Mouse (Mus musculus): ENCODE data around the gene Pnlip.

DNA sequence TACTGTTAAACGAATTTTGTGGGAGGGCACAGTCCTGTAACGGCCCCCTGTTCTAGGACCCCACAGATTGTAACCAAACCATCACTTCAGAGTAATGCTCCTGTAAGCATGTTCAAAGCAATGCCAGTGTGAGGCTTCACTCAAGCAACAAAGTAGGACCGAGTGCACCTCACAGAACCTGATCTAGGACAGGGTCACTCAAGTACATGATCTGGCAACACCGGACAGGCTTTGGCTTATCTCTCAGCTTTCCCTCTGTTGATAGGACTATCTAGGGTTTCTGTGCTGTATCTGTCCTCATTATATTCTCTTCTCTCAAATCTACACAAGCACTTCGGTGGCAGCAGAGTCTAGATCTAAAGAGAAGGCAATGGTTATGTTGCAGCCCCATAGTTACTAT lies 74.3 kb downstream of the Pnlip start:
- TF ChIP-seq EP300 (IDR thresholded peaks at IDR 0.05; ENCODE audit: low read depth): no peak
- no peak for TF ChIP-seq CTCF (IDR thresholded peaks at IDR 0.05; ENCODE audit: low read depth)
